Mouse (Mus musculus) intestine, embryonic 16.5 days (tissue): ENCODE measurements at regions not wholly inside any gene's neighbourhood (a gene's known extent, or its start where the extent isn't known, plus 50 kb on each side); places are given as distances from the start of the nearest gene placed in this dataset.
A peak's percentile ranks its signal among the peaks of the same experiment; 100 is the strongest.

Experiments
- ATAC-seq: fragments of 200-750 bp; cut with Nextera tagmentation; 2 replicates; pipeline ENCODE4 v1.8.0; 2017; ENCODE audit warnings: moderate TSS enrichment, moderate library complexity
- H3K27ac ChIP-seq: fragments of 300-500 bp; sonication (generic); 2 replicates; pipeline ENCODE4 v1.5.1; 2014; ENCODE audit warnings: mild to moderate bottlenecking, low read length
- H3K27me3 ChIP-seq: fragments of 300-500 bp; sonication (generic); replicated peaks from 2 replicates; pipeline ENCODE4 v1.6.1; 2014; ENCODE audit warnings: low read length, control low read depth, mixed read lengths; ENCODE audit not compliant: control insufficient read depth, insufficient read depth
- H3K36me3 ChIP-seq: fragments of 300-500 bp; sonication (generic); 2 replicates; pipeline ENCODE4 v1.6.1; 2014; ENCODE audit warnings: low read length, control low read depth; ENCODE audit not compliant: control insufficient read depth, insufficient read depth
- H3K4me1 ChIP-seq: fragments of 300-500 bp; sonication (generic); 2 replicates; pipeline ENCODE4 v1.6.1; 2014; ENCODE audit warnings: low read length, control low read depth, mixed read lengths; ENCODE audit not compliant: control insufficient read depth, insufficient read depth
- H3K4me2 ChIP-seq: fragments of 300-500 bp; sonication (generic); 2 replicates; pipeline ENCODE4 v1.6.1; 2014; ENCODE audit warnings: low read depth, low read length, control low read depth
- H3K4me3 ChIP-seq: fragments of 300-500 bp; sonication (generic); 2 replicates; pipeline ENCODE4 v1.5.1; 2014; ENCODE audit warnings: mild to moderate bottlenecking, low read length
- H3K9ac ChIP-seq: fragments of 300-500 bp; sonication (generic); 2 replicates; pipeline ENCODE4 v1.6.1; 2014; ENCODE audit warnings: low read depth, low read length
- H3K9me3 ChIP-seq: fragments of 300-500 bp; sonication (generic); 2 replicates; pipeline ENCODE4 v1.6.1; 2016; ENCODE audit warnings: low read length, control low read depth; ENCODE audit not compliant: control insufficient read depth
- WGBS: fragments of 180-500 bp; shearing (Covaris S2); extraction: QIAGEN DNeasy Blood & Tissue Kit; methylation state at CpG from one replicate; pipeline ENCODE4 v1.1.7; 2014; 5-methylcytosine and 5-hydroxymethylcytosine counted together

GRCm38 (mm10) chr7:71500719-71501118 lies 149.4 kb upstream of the Gm10295 start:
- H3K27me3 ChIP-seq, result no peaks in the 10 kb centered on the region
- no peaks in the 10 kb centered on the region for H3K36me3 ChIP-seq
- no peak for ATAC-seq
- H3K27ac ChIP-seq, result no peak overlapping the region
- H3K9me3 ChIP-seq, result no peaks in the 10 kb centered on the region
- WGBS, result 53% methylated on average over 6 of the region's 6 CpGs
- no peak overlapping the region for H3K4me3 ChIP-seq
- H3K4me1 ChIP-seq, result peaks cover 2% of the 10 kb centered on the region; the same call in 1 of the 2 replicates
- H3K4me2 ChIP-seq, result no peak overlapping the region
- no peak overlapping the region for H3K9ac ChIP-seq

- Histone ChIP-seq H3K4me2 (no peak overlapping the region), H3K9me3 (no peaks in the 10 kb centered on the region), H3K9ac (no peak overlapping the region), H3K4me3 (no peak overlapping the region), H3K27me3 (no peaks in the 10 kb centered on the region), H3K4me1 (peaks cover 2% of the 10 kb centered on the region; the same call in 1 of the 2 replicates), H3K36me3 (no peaks in the 10 kb centered on the region), H3K27ac (no peak overlapping the region)
- WGBS, result 44% methylated on average over 7 of the region's 7 CpGs
- no peak for ATAC-seq
These were observed 146.8 kb upstream of the Gm10295 start for GRCm38 (mm10) chr7:71498123-71498522.

GRCm38 (mm10) chr7:71491128-71491527 lies 139.8 kb upstream of the Gm10295 start:
- no peaks in the 10 kb centered on the region for H3K36me3 ChIP-seq
- H3K9ac ChIP-seq, result no peak overlapping the region
- H3K9me3 ChIP-seq, result no peaks in the 10 kb centered on the region
- no peak overlapping the region for H3K4me2 ChIP-seq
- no peak overlapping the region for H3K27ac ChIP-seq
- no peak for ATAC-seq
- no peaks in the 10 kb centered on the region for H3K4me1 ChIP-seq
- no peak overlapping the region for H3K4me3 ChIP-seq
- no peaks in the 10 kb centered on the region for H3K27me3 ChIP-seq
- WGBS, result 56% methylated on average over 4 of the region's 4 CpGs

GRCm38 (mm10) chr7:71488016-71488650 lies 136.8 kb upstream of the Gm10295 start:
- 89% methylated on average over 7 of the region's 7 CpGs for WGBS

GRCm38 (mm10) chr7:71475383-71475782 lies 124.1 kb upstream of the Gm10295 start:
- Histone ChIP-seq H3K27ac (no peak overlapping the region), H3K9ac (no peak overlapping the region), H3K9me3 (no peaks in the 10 kb centered on the region), H3K4me3 (no peak overlapping the region), H3K27me3 (no peaks in the 10 kb centered on the region), H3K4me2 (no peak overlapping the region), H3K4me1 (peaks cover 13% of the 10 kb centered on the region), H3K36me3 (no peaks in the 10 kb centered on the region)
- no peak for ATAC-seq
- 79% methylated on average over 4 of the region's 4 CpGs for WGBS

More at GRCm38 (mm10) chr7:71488016-71488650, 136.8 kb upstream of the Gm10295 start:
- H3K4me3 ChIP-seq, result no peak overlapping the region
- no peaks in the 10 kb centered on the region for H3K27me3 ChIP-seq
- no peak overlapping the region for H3K4me2 ChIP-seq
- no peaks in the 10 kb centered on the region for H3K9me3 ChIP-seq
- no peak for ATAC-seq
- H3K36me3 ChIP-seq, result no peaks in the 10 kb centered on the region
- no peak overlapping the region for H3K27ac ChIP-seq
- no peak overlapping the region for H3K9ac ChIP-seq
- no peaks in the 10 kb centered on the region for H3K4me1 ChIP-seq

GRCm38 (mm10) chr7:71472384-71473141 lies 121.3 kb upstream of the Gm10295 start:
- ATAC-seq, result 0 out of 2 replicates have a peak, but pooled peaks have one; percentile 29

GRCm38 (mm10) chr7:71471658-71472383 lies 120.5 kb upstream of the Gm10295 start:
- Histone ChIP-seq H3K9me3 (no peaks in the 10 kb centered on the region), H3K27ac (peak overlapping the region; percentile 25; the same call in 1 of the 2 replicates), H3K4me1 (peaks cover 13% of the 10 kb centered on the region), H3K9ac (no peak overlapping the region), H3K4me2 (peak overlapping the region; percentile 26), H3K4me3 (no peak overlapping the region), H3K36me3 (no peaks in the 10 kb centered on the region), H3K27me3 (no peaks in the 10 kb centered on the region)
- peak; percentile 85 for ATAC-seq
- 8% methylated on average over 18 of the region's 18 CpGs for WGBS

More at GRCm38 (mm10) chr7:71472384-71473141, 121.3 kb upstream of the Gm10295 start:
- H3K36me3 ChIP-seq, result no peaks in the 10 kb centered on the region
- WGBS, result 38% methylated on average over 12 of the region's 12 CpGs
- no peaks in the 10 kb centered on the region for H3K9me3 ChIP-seq
- H3K9ac ChIP-seq, result no peak overlapping the region
- H3K4me3 ChIP-seq, result no peak overlapping the region
- no peaks in the 10 kb centered on the region for H3K27me3 ChIP-seq
- peaks cover 13% of the 10 kb centered on the region for H3K4me1 ChIP-seq
- peak overlapping the region; percentile 25; the same call in 1 of the 2 replicates for H3K27ac ChIP-seq
- H3K4me2 ChIP-seq, result peak overlapping the region; percentile 26; the same call in 1 of the 2 replicates

GRCm38 (mm10) chr7:71471319-71471657 lies 120.0 kb upstream of the Gm10295 start:
- Histone ChIP-seq H3K27me3 (no peaks in the 10 kb centered on the region), H3K9ac (no peak overlapping the region), H3K4me2 (peak overlapping the region; percentile 26), H3K4me1 (peaks cover 13% of the 10 kb centered on the region), H3K9me3 (no peaks in the 10 kb centered on the region), H3K36me3 (no peaks in the 10 kb centered on the region), H3K27ac (0 out of 2 replicates have a peak overlapping the region, but pooled peaks have one; percentile 25), H3K4me3 (no peak overlapping the region)
- WGBS, result 14% methylated on average over 3 of the region's 3 CpGs
- no peak; the same call in 1 of the 2 replicates for ATAC-seq

GRCm38 (mm10) chr7:71470418-71470817 lies 119.1 kb upstream of the Gm10295 start:
- ATAC-seq, result no peak
- Histone ChIP-seq H3K9me3 (no peaks in the 10 kb centered on the region), H3K9ac (no peak overlapping the region), H3K27ac (no peak overlapping the region), H3K27me3 (no peaks in the 10 kb centered on the region), H3K4me3 (no peak overlapping the region), H3K4me1 (peaks cover 13% of the 10 kb centered on the region), H3K4me2 (no peak overlapping the region), H3K36me3 (no peaks in the 10 kb centered on the region)
- 35% methylated on average over 2 of the region's 2 CpGs for WGBS
